Mouse (Mus musculus): ENCODE results near the gene Pde6d.

The Pde6d gene

DNA sequence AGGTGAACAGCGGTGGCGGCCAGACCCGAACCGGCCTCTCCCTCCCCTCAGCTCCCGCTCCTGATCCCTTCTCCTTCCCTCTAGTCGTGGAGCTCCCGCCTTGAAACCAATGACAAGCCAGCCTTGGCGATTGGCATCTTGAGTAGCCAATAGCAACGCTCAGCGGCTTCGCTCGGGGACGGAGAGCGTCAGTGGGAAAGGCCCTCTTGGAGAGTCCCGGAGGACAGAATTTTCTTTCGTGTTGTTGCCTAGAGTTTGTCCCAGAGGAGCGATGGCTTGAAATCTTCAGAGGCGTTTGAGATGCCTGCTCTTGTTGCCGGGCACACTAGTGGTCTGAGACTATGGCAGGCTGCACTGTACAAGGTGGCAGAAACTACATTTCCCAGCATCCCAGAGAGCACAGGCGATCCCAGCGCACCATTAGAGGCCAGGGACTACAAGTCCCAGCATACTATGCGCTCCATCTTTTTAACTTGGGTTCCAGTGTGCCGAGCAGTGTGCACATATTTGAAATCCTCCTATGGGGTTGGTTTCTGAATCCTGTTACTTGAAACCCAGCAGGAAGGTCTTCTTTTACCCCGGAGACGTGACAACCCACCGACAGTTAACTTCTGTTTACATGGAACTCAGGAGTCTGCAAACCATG is at the start of gene Pde6d, which contains the start of gene Cops7b:
Pde6d (minus strand) TSS at position 179 of the 646 bp plus-strand sequence.
Cops7b (plus strand) TSS at position 454 of the 646 bp plus-strand sequence.
- peak; percentile 97 to 98 for DNase-seq

- DNase-seq: no peak
These were observed 48.1 kb upstream of the Pde6d start for GRCm38 (mm10) chr1:86630527-86630926.

GRCm38 (mm10) chr1:86629936-86630335 is 47.5 kb upstream of the Pde6d start:
- DNase-seq: no peak

- peak in 1 of 2 experiments; percentile 2 for DNase-seq
These were observed 45.8 kb upstream of the Pde6d start for GRCm38 (mm10) chr1:86628270-86628669.

DNA sequence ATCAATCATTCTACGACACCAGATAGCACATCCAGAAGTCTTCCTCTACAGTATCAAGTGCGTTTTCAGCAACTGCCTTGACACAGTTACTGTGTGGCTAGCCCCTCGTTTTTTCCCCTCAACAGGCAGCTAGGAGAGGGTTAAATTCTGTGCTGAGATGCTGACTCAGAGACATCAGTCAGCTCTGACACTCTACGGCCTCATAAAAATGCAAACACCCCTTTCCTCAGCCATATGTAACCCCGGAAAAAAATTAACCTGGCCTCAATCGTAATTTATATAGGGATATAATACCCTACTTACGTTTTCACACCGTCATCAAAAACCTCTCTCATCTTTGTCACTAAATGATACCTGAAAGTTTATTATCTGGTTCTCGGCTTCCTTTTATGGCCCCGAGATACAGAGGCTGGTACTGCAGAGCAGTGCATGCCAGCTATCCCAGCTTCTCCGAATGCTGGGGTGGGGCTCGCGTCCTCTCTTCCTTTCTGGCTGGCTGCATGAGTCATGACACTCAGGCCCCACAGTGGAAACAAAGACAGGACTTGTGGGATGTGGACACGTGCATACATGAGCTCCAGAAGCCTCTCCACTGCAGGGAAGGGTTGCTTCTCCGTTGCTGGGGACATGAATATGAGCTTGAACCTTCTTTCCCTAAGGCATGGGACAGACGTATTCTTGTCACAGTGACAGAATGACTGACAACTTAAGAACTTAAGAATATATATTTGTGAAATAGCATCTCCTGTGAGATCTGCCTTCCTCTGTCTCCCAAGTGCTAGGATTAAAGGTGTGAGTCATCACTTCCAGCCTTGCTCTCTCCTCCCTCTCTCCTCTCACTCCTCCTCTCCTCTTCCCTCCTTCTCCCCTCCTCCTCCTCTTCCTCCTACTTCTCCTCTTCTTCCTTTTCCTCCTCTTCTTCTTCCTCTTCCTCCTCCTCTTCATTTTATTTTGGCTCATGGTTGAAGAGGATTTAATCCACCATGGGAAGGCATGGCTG is 40.9 kb upstream of the Pde6d start:
- DNase-seq: no peak

DNA sequence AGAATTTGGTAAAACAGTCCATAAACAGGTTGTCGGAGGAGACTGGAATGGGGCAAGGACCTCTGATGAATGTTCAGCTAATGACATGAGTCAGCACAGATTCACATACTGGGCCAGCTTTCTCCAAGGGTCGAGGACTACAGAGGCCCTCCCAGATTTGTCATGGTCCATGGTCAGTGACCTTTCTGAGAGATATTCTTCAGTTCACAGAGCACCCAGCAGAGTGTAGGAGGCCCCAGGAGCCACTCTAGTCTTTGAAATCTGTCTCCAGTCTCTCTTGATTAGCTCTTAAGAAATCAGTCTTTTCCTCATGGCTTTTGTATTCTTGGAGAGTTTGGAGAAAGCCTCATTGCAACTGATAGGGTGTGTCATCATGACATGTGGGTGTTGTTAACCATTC is 39.9 kb upstream of the Pde6d start:
- no peak for DNase-seq

DNA sequence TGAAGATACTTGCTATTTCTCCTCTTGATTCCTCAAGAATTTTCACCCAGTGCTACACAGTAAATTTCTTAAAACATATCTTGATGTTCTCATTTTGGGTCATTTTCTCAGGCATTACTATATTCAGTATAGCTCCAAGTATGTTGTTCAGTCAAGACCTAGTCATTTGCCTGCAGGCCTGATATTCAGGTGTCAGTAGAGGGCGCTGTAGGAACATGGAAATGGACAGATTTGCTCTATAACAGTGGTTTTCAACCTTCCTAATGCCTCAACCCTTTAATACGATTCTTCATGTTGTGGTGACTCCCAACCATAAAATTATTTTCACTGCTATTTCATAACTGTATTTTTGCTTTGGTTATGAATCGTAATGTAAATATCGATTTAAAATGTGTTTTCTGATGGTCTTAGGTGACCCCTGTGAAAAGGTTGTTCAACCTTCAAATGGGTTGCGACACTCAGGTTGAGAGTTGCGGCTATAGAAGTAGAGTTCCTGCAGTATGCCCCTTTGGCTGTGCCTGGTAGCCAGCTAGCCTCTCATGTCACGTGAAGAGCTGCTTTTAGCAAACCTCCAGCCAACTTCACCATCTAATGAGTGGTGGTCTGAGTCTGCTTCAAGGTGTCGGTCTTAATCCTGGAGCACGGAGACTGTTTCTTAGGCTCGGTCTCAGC is 36.2 kb upstream of the Pde6d start:
- DNase-seq: peak; percentile 32 to 51

DNA sequence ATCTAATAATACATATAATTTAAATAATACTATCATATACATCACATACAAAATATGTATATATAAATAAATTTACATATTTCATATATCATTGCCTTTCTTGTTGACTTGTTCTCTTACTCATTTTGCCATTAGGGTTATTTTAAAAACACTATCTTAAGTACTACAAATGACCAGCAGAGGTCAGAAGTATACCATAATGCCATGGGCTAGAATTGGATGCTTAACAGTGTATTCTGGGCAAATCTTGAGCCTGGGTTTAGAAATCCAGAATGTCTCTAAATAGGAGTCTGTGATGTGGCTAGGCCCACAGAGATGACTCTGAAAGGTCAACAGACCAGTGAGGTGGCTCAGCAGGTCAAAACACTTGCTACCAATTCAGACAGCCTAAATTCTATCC is 31.8 kb upstream of the Pde6d start:
- DNase-seq: no peak

DNA sequence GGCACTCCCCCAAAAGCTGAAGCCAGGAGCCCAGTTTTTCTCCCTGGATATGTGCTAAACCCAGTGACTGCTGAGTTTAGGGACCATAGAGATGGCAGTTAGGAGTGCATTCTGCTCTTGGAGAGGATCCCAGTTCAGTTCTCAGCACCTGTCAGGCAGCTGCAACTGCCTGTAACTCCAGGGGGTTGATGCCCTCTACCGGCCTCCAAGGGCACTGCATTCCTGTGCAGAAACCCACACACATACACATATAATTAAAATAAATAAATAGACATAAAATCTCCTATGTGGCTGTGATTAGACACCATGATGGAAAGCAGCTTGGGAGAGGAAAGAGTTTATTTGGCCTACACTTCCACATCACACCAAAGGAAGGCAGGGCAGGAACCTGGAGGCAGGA is 29.7 kb upstream of the Pde6d start:
- no peak for DNase-seq

DNA sequence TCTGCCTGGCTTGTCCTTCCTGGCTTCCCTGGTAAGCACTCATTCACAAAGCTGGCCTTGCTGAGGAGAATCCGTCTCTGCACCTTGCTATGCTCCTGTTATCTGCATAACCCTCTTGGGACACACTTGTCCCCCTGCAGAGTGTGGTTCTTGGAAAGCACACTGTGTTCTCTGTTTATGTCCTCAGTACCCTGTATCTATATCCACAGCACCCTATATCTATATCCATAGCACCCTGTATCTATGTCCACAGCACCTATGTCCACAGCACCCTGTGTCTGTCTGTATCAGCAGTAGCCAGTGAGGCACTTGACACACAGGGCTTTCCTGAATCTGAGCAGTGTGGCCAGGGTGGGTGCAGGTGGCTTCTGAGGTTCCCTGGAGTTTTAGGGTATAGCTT is 28.5 kb upstream of the Pde6d start:
- no peak for DNase-seq

- no peak for DNase-seq
These were observed 17.7 kb upstream of the Pde6d start for GRCm38 (mm10) chr1:86600117-86600516.

DNA sequence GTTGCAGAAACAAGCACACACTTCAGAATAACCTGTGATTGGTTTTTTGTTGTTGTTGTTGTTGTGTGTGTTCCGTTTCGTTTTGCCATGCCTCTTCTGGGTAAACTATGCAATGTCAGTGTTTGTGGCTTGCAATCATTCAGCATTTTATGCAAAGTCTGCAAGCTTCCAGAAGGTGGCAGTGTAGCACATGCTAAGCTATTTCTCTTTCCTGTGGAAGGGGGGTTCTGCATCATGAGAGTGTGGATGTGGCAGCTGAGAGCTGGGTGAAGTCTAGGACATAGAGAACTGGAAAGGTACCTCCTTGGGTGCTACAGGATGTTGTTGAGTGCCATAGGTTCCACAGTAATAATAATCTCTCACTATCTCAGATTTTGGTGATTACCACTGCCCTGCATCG is 16.1 kb upstream of the Pde6d start:
- DNase-seq: no peak

GRCm38 (mm10) chr1:86596512-86596911 is 14.1 kb upstream of the Pde6d start:
- DNase-seq: no peak

- DNase-seq: peak; percentile 79 to 85
These were observed 12.9 kb upstream of the Pde6d start for GRCm38 (mm10) chr1:86595315-86595714.

DNA sequence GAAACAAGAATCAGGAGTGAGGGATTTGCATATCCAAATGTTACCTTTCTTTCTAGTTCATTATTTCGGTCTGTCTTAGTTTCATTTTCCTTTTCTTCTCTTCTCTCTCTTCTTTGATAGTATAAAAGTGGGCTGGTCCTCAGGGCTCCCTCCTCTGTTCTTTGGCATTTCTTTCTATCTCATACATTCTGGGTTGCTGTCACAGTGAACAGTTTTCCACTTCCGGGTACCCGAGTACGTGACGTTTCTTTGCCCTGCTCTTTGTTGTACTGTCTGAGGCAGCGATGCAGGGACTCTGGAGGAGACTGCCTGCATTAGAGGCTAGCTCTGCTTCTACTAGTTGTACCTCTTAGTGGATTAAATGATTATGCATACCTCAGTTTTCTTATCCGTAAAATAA is 12.1 kb upstream of the Pde6d start:
- no peak for DNase-seq

DNA sequence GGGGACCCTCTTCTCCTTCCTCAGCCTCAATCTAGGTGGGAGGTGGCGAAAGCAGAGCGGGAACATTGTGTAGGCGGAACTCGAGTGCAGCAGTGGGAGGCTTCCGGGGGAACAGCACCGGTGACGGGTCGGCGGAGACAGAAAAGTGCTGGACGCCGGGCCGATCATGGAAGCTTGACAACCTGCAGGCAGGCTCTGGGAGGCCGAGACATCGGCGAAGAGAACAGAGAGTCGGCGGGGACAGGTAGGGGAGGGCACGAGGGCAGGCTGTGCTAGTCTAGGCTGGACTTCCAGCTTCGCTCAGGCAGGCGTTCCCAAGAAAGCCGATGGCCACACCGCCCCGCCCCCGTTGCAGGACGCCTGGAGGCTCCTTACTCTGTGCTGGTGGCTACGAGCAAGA is 4.6 kb upstream of the Pde6d start:
- DNase-seq: peak; percentile 73 to 77

DNA sequence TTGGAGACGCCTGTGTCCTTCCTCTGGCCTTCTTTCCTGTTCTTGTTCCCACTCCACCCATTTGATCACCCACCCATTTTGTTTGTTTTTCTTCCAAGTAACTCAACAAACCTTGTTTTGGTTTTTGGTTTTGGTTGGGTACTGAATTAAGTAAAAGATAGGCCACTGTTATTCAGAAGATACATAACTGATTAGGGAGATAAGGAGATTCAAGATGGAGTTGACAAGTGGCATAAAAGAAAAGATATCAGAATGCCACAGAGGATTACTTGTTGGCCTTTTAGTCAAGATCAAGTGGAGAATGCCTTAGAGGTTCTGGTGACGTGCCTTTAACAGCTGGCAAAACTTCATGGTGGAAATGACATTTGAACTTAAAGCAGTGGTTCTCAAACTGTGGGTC is 1.3 kb upstream of the Pde6d start:
- DNase-seq: no peak

DNA sequence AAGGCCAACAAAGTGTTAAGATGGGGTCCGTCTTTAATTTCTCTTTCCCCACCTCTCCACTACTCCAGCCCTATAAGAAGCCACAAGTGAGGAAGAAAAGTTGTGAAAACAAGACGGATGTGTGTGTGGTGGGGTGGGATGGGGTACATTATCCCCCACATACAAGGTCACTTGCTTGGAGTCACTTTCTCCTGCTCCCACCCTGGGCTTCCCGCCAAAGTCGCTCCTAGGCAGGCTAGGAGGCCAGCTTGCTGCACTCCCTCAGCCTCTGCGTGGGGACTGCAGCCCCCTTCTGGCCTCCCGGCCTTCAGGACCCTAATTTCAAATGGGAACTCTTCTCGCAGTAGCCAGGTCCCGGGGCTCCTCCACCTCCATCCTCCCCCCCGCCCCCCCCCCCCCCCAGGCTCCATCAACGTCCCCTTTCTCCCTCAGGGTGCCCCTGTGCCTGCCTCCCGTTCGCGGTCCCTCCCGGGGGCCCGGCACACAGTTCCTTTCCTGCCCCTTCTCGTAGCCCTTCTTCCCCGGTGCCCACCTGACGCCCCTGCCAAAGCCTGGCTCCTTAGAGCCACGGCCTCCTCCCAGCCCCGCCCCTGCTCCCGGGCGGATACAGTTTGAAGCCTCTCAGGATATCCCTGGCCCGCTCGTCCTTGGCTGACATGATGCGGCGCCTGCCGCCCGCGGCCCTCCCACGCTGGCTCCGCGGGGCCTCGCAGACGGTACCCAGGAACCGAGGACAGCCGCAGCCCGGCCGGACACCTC is 558 bp downstream of the Pde6d start:
- peak; percentile 5 to 7 for DNase-seq

DNA sequence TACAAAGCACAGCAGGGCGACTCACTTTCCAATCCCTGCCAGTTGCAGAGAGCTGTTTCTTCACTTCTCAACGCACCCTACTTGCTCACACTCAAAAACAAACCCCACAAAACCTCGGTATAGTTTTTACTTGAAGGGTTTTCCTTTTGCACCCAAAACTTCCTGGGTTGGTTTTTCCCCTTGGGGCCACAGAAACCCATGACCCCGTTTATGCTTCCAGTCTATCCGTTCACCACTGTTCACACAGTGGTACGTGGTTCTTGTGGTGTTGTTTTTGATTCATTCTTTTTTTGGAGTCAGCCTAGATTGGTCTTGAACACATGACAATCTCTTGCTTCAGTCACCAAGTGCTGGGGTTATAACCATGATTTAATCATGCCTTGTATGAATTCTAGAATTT is 2.0 kb downstream of the Pde6d start:
- no peak for DNase-seq

DNA sequence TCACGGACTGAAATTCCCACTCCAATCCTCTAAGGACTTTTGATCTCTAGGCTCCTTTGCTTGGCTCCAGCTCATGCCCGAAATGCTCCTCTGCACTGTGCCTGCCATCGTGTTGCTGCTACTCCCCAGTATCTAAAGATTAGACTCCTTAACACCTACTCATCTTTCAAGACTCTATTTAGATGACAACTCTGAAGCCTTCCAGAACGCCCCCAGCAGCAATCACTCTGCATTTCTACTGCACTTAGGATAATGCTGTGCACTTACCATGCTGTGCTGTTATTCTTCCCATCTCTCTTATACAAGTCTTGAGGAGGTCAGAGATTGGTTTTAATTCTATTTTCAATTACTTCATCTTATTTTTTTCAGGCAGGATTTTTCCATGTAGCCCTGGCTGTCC is 10.5 kb downstream of the Pde6d start:
- no peak for DNase-seq

DNA sequence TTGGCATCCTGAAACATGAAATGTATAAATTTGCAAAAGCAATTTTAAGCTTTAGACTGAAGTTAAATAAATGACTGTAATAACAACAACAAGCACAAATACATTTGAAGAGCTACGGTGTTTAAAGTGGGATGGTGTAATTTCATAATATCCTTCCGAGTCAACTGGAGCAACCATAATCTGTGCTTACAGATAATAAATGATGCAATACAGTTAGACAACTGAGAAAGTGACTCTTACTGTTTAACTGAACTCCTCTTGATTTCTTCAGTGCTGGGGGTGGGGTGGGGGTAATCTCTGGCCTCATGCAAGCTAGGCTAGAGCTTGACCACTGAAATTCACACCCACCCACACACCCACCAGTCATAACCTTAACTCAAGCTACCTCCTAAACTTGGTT is 11.0 kb downstream of the Pde6d start:
- no peak for DNase-seq

DNA sequence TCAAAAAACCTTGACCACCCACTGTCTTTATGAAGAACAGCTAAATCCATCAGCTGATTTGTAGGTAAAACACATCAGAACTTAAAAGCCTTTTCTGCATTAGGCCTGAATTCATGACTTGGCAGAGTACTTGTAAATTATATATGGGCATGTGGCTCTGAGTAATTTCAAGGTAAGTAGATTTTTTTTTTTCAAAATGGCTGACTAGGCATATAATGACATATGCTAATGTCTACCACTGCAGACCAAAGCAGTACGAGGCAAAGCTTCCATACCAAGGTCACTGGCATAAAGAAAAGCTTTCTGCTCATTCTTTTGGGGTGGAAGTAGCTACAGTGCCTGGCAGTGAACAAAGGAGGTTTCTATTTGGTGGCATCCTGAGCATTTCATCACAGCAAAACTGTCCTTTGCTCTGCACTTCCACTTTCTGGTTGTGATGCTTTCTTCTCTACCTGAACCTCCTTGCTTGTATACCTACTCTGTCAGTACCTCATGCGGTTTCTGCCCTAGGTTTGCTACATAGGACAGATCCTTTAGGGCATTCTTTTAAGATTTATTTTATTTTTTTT is 13.1 kb downstream of the Pde6d start:
- no peak for DNase-seq
